Mouse (Mus musculus): ENCODE data around the gene Ccnyl1.
"Not testable (repeated sequence)": the region's sequence is repeated elsewhere in the genome, so short reads cannot be mapped to it uniquely, and the experiment has no call there.

Ccnyl1 gene

GRCm38 (mm10) chr1:64690213-64691013, at the start of gene Ccnyl1:
Gene Ccnyl1, plus strand, starts transcription at chr1:64690455.
- ChIA-PET POLR2A (interaction anchor here (0.5 to 2.6 kb wide), 235 partner anchors 8 to 1954 kb away, joined by 3 to 128 read pairs (median 4); partner anchors contain the start of genes Creb1 (in 3 of the 4), Fzd5 (in 3 of the 4), Klf7 (in 3 of the 4) and Mettl21a (in 3 of the 4)), CTCF (interaction anchor here in 3 of 4 experiments (0.5 to 2.1 kb wide), 12 partner anchors 15 to 488 kb away, joined by 3 to 7 read pairs (median 4); partner anchors contain the start of genes Mettl21a (in 2 of the 3) and Fzd5 (in 1 of the 3))

- POLR2A ChIA-PET = no interaction called here
Measured at GRCm38 (mm10) chr1:64641069-64641468, 49.2 kb upstream of the Ccnyl1 start.

GRCm38 (mm10) chr1:64642541-64642940, 47.7 kb upstream of the Ccnyl1 start:
- POLR2A ChIA-PET, CTCF ChIA-PET: not testable (repeated sequence)

More at GRCm38 (mm10) chr1:64641069-64641468, 49.2 kb upstream of the Ccnyl1 start:
- CTCF ChIA-PET = no interaction called here

GRCm38 (mm10) chr1:64644513-64644912, 45.7 kb upstream of the Ccnyl1 start:
- ChIA-PET POLR2A (interaction anchor here in 1 of 4 experiments (1.1 kb wide), 1 partner anchor 46 kb away, joined by 3 read pairs; the partner anchor contains the start of gene Ccnyl1), CTCF (interaction anchor here in 1 of 4 experiments (0.6 kb wide), 1 partner anchor 30 kb away, joined by 3 read pairs; no protein-coding TSS in a partner anchor)

GRCm38 (mm10) chr1:64649362-64650124, 40.7 kb upstream of the Ccnyl1 start:
- ChIA-PET POLR2A (interaction anchor here in 1 of 4 experiments (0.7 kb wide), 1 partner anchor 15 kb away, joined by 3 read pairs; no protein-coding TSS in a partner anchor), CTCF (no interaction called here)

- POLR2A ChIA-PET = interaction anchor here in 3 of 4 experiments (0.6 to 4.0 kb wide), 5 partner anchors 37 to 124 kb away, joined by 3 to 20 read pairs (median 3); partner anchors contain the start of gene Ccnyl1 (in 3 of the 3)
- CTCF ChIA-PET = no interaction called here
Measured at GRCm38 (mm10) chr1:64653701-64654100, 36.6 kb upstream of the Ccnyl1 start.

GRCm38 (mm10) chr1:64655415-64655814, 34.8 kb upstream of the Ccnyl1 start:
- CTCF ChIA-PET = interaction anchor here in 1 of 4 experiments (0.8 to 1.5 kb wide), 2 partner anchors 10 to 38 kb away, joined by 3 read pairs; partner anchors contain the start of gene Mettl21a

GRCm38 (mm10) chr1:64656423-64657129, 33.7 kb upstream of the Ccnyl1 start:
- ChIA-PET CTCF (interaction anchor here (0.6 to 0.9 kb wide), 5 partner anchors 24 to 396 kb away, joined by 3 to 4 read pairs (median 3); partner anchors contain the start of gene Ccnyl1 (in 1 of the 4)), POLR2A (interaction anchor here in 3 of 4 experiments (1.6 to 4.0 kb wide), 4 partner anchors 30 to 34 kb away, joined by 3 to 20 read pairs (median 10); partner anchors contain the start of gene Ccnyl1 (in 3 of the 3))

More at GRCm38 (mm10) chr1:64655415-64655814, 34.8 kb upstream of the Ccnyl1 start:
- POLR2A ChIA-PET = interaction anchor here in 3 of 4 experiments (0.7 to 4.0 kb wide), 4 partner anchors 35 to 1408 kb away, joined by 3 to 20 read pairs (median 10); partner anchors contain the start of gene Ccnyl1 (in 3 of the 3)

GRCm38 (mm10) chr1:64658876-64659275, 31.4 kb upstream of the Ccnyl1 start:
- CTCF ChIA-PET = no interaction called here
- POLR2A ChIA-PET = no interaction called here

- POLR2A ChIA-PET = interaction anchor here in 2 of 4 experiments (0.7 to 3.3 kb wide), 3 partner anchors 23 to 319 kb away, joined by 3 to 15 read pairs (median 8); partner anchors contain the start of gene Ccnyl1 (in 2 of the 2)
- CTCF ChIA-PET = no interaction called here
Measured at GRCm38 (mm10) chr1:64667111-64667633, 23.1 kb upstream of the Ccnyl1 start.

GRCm38 (mm10) chr1:64669451-64669850, 20.8 kb upstream of the Ccnyl1 start:
- ChIA-PET CTCF (interaction anchor here in 1 of 4 experiments (0.6 kb wide), 1 partner anchor 19 kb away, joined by 5 read pairs; no protein-coding TSS in a partner anchor), POLR2A (interaction anchor here in 2 of 4 experiments (1.1 to 3.3 kb wide), 2 partner anchors 21 to 53 kb away, joined by 3 to 15 read pairs; partner anchors contain the start of genes Ccnyl1 (in 1 of the 2) and Mettl21a (in 1 of the 2))

- POLR2A ChIA-PET = interaction anchor here (1.0 to 3.5 kb wide), 8 partner anchors 13 to 57 kb away, joined by 4 to 41 read pairs (median 4); partner anchors contain the start of genes Ccnyl1 (in 4 of the 4) and Mettl21a (in 2 of the 4)
- CTCF ChIA-PET = interaction anchor here in 1 of 4 experiments (1.2 kb wide), 1 partner anchor 31 kb away, joined by 3 read pairs; no protein-coding TSS in a partner anchor
Measured at GRCm38 (mm10) chr1:64673931-64674330, 16.3 kb upstream of the Ccnyl1 start.

- CTCF ChIA-PET = no interaction called here
- POLR2A ChIA-PET = interaction anchor here in 2 of 4 experiments (2.6 to 6.3 kb wide), 2 partner anchors 14 kb away, joined by 17 to 41 read pairs (median 20); partner anchors contain the start of gene Ccnyl1 (in 2 of the 2)
Measured at GRCm38 (mm10) chr1:64676060-64676839, 14.0 kb upstream of the Ccnyl1 start.

- CTCF ChIA-PET = no interaction called here
- POLR2A ChIA-PET = interaction anchor here in 3 of 4 experiments (0.8 to 6.3 kb wide), 2 partner anchors 9 kb away, joined by 4 to 41 read pairs (median 17); partner anchors contain the start of gene Ccnyl1 (in 3 of the 3)
Measured at GRCm38 (mm10) chr1:64681499-64681898, 8.8 kb upstream of the Ccnyl1 start.

GRCm38 (mm10) chr1:64683039-64683438, 7.2 kb upstream of the Ccnyl1 start:
- CTCF ChIA-PET = no interaction called here
- POLR2A ChIA-PET = interaction anchor here in 1 of 4 experiments (0.6 kb wide), 1 partner anchor 31 kb away, joined by 3 read pairs; no protein-coding TSS in a partner anchor

GRCm38 (mm10) chr1:64684440-64684839, 5.8 kb upstream of the Ccnyl1 start:
- ChIA-PET CTCF (no interaction called here), POLR2A (interaction anchor here in 2 of 4 experiments (0.6 to 1.2 kb wide), 3 partner anchors 10 to 918 kb away, joined by 3 to 5 read pairs (median 3); no protein-coding TSS in a partner anchor)

All from embryonic stem cell, embryonic (primary cell).